Mouse (Mus musculus) cerebellum, adult 11-12 months (tissue): Measurements from ENCODE around the gene Itpr1.

ENCODE experiments used
- DNase-seq: peaks from one replicate; pipeline ENCODE4 v3.0.0; 2022

Itpr1 gene

DNA sequence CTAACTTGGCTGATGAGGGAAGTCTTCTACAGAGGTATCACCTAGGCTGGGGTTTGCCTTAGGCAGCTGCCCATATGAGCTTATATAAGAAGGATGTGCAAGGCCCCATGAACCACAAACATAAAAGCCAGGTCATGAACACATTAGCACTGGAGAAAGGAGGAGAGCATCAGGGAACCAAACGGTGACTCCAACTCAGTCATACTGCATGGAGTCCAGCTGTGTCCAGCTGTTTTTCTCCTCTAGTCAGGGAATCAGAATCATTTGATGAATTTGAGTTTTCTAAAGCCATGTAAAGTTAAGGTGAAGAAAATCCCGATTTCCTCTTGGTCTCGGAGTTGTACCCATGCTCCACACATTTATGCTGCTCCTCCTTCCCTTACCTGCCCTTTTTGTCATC, 69.7 kb downstream of the Itpr1 start:
- DNase-seq: no peak

DNA sequence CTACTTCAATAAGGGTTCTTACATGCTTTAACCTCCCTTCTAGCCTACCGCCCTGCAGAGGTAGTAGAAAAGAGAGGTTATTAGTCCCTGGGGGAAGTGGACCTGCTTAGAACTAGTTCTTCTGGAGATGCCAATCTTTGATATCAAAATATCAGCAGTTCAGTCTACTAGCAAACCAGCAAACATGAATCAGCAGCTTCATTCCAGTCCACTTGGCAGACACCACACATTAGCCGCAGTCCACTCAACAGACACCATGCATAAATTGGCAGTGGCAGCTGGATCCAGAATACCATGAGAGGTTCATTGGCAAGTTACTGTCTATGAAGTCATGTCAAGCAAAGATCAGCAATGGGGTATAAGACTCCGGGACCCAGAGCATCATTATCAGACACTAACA, 71.8 kb downstream of the Itpr1 start:
- DNase-seq: no peak

DNA sequence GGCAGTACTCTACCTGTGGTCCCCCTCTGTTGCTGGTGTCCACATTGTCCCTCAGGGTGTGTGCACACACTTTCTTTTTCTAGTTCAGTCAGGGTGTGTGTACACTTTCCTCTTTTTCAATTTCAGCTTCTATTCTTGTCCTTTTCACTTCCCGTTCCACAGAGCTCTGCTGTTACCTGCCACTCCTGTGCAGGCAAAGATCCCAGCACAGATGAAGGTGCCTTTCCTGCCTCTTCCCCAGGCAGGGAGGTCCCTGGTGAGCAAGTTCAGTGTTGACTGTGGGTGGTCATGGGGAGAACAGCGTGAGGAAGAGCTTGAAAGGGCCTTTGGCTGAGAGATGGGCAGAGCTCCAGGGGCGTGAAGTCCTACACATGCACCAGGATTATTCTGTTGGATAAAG, 76.1 kb downstream of the Itpr1 start:
- DNase-seq: no peak

DNA sequence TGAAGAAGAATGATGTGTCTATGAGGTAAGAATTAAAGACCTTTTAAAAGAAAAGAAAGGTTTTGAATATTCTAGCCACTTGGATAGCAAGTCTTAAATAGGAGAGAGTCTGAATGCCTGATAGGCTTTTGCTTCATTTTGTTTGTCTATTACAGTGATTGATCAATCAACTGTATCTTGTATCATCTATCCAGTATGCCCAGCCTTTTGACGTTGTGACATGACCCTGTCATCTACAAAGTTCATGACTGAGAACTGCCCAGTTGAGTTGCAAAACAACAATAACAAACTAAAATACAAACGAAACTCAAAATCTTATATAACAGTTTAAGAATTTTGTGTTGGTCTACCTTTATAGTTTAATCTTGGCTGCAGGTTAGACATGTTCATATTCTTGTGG, 78.1 kb downstream of the Itpr1 start:
- DNase-seq: no peak

DNA sequence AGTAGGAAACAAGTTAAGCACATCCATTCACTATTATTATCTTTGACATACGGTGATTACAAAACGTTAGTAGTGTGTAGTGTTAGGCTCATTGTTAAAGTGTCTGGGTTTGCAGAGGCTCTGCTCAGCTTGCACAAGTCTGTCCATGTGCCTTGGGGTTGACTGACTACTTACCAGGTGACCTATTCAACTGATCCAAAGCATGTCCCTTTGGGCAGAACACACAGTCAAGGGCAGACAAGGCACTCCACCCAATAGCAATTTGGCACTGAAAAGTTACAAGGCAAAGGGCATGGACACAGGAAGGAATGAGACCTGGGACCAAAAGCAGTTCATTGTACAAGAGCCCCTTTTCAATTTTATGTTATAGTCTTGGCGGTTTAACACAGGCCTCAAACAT, 78.7 kb downstream of the Itpr1 start:
- no peak for DNase-seq

DNA sequence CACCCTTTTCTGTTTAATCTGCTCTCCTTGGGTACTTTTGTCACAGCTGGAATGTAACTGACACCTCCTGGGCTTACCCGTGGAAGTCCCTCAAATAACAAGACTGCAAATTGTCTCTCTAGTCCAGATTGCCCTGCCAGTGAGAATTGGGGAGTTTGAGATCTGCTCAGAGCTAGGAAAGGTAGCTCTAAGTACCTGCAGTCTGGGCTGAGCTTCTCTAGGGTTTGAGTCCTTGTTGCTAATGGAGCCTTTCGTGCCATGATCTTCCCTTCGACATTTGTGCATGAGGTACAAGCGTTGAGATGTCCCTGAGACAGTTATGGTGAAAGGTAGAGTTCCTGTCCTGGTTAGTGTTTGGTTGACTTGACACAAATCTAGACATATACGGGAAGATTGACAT, 89.0 kb downstream of the Itpr1 start:
- DNase-seq: no peak

DNA sequence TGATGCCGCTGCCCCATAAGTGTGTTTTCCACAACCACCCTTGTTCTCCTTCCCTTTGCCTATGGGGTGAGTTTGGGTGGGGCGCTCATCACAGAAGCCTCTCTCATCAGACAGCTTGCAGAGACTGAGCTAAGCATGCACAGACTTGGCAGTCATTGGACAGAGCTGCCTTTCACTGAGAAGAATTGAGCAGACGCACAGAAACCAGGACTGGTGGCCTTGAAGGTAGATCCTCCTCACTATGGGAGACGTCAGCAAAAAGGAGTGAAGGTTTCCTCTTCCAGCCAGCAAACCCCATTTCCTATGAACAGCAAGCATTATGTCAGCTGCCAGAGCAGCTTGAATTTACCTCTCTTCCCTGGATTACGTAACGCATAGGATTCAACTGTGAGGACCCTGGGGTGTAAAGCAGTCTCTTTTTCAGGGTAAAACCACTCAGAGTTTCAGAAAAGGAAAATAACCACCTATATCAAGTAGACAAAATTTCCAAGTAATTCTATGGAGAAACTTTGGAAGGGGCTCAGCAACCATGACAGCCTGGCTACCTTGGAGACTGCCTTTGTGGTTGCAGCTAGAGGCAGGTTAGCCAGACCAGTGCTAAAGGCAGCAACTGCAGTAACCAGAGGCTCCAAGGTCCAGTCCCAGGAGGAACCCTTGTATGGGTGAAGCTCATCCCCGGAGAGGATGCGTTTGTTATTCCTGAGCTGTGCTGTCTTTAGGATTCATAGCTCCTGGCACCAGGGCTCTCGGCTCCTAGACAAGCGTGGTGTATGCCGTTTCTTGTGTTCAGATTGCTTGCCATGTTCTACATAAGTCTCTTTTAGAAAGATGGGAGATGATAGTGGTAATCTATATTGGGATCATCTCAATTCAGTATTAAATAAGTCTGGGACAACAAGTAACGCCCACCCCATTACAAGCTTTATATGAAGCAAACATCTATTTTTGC, 91.0 kb downstream of the Itpr1 start:
- no peak for DNase-seq

DNA sequence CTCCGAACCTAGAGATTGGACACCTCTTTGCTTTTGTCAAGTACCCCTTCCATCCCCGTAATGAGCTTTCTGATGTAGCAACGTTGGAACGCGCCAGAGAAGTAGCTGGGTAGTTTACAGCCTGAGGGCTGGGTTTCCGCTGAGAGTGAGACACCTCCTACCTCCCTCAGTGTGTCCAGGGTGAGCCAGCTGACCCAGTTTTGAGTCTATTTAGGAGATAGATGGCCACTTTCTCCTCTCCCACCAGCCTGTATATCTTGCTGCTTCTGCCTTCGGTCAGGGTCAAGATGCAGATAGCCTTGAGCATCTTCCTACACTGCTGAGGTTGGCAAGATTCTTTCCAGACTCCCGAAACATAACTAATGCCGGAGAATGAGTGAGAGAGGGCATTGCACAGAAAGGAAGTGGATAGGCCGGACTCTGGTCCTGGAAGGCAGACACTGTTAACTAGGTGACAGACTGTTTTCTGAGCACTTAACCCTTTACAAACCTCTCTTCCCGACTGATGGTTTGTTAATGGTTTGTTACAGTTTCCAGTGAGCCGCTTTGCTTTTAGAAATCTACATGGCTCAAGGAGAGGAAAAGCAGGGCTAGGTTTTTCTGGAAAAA, 92.4 kb downstream of the Itpr1 start:
- DNase-seq: peak; percentile 19

DNA sequence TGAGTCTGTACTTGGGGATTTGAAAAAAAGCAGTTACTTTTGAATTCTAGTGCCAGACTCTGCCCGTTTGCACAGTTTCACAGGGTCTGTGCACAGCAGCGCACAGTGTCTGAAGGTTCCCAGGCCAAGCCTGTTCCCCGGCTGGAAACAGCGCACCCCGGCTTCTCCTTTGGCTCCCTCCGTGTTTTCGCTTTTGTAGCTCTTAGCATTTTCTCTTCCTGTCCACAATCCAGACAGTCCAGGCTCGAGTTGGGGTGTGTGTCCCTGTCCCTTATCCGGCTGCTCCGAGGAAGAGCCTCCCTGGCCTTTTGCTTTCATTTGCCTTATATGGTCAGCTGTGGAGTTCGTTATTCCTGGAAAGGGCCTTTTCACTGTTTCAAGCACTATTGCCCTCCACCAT, 93.3 kb downstream of the Itpr1 start:
- no peak for DNase-seq

DNA sequence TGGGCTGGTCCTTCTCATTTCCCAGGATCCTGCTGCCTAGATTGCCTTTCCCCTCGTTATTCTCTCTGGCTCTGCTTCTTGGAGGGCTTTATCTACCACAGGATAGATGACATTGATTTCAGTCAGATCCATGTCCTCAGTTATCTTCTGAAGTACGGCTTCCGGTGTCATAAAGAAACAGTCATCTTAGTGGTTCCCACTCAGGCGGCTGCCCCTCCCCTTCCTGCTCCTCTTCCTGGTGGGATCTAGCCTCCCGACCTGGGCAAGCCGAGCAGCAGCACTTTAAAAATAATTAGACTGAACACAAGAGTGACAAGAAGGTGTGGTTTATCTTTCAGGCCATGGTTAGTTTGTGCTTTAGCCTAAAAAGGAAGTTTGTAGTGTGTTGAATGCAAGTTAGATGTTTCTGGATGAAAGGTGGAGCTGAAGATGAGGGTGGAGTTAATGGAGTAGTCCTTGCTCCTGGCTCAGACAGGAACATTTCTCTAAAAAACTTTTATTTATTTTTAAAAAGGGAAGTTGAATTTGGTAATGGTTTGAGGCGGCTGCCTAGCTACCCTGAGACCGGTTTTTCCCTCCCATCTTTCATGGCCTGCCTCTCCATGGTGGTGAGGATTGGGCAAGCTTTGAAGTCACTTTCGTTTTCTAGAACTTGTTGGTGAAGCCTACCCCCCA, 94.2 kb downstream of the Itpr1 start:
- no peak for DNase-seq

DNA sequence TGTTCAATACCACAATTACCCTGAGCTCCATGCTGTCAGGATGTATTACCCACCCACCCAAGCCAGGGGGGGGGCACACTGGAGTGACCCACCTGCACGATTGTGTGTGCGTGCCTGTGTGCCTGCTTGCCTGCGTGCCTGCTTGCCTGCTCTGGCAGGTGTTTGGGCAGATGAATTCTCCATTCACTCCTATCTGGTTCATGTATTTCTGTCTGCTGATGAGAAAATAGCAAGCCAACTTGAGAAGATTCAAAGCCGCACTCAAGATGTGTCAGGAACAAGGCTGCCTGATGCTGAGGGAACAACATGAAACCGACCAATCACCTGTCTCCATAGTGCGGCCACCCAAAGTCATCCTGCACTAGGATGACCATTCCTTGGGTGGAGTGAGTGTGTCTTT, 94.9 kb downstream of the Itpr1 start:
- no peak for DNase-seq

DNA sequence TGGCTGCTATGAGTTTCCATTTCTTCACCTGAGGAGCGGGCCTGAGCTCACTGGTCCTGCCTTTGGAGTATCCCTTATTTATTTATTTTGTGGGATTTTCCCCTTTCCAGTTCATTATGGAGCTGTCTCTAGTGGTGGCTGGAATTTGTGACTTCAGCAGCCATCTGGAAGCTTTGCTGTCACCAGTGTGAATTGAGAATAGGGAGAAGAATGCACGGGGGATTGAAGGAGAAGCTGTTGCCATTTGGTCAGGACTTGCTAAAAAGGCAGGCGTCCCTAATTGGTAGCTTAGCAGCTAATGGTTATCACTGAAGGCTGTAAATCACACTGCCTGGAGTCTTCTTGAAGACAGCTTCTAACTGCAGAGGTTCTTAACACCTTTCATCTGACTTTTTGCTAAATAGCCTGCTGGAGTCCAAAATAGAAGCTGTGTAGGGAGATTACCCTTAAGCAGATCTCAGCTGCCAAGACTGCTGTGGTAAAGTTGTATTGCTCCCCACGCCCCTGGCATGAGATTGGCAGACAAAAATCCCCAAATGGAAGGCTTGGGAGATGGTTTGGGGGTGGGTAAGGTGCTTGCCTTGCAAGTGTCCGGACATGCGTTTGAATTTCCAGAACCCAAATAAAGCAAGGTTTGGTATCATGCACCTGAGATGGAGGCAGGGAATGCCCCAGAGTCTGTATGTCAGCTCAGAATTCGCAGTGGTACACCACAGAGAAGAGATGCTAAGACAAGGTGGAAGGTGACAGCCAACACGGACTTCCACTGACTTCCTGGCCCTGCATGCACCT, 96.7 kb downstream of the Itpr1 start:
- DNase-seq: no peak

DNA sequence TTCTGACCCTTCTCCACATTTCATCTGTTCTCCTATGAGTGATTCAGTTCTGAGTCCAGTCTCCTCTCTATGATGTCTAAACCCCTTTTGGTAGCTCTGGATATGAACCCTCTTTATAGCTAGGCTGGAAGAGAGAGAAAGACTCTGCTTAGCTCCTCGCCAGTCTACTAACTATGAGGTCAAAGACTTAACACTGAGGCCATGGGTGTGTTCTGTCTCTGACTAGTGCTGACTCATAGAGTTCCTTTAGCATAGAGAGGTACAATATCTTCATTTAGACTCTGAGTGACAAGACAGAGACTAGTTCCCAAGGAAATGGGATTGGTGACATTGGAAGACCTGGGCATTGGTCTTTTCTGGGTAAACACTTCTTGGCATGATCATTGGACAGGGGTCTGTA, 100.2 kb downstream of the Itpr1 start:
- no peak for DNase-seq

DNA sequence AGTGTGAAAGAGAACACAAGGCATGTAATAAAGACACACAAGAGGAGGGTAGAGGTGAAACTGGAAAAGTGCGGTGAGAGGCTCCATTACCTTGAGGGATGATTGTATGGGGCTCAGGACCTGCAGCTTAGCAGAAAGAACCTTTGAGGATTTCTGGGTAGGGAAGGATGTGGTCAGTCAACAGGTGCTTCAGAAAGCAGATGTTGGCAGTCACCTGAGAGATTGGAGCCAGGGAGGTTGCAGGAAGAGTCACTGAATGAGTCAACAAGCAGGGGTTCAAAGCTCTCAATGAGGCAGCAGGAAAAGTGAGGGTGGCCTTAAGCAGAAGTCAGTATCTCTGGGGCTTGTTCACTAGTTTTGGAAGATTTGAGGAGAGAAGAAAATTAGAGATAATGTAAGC, 101.1 kb downstream of the Itpr1 start:
- DNase-seq: no peak

DNA sequence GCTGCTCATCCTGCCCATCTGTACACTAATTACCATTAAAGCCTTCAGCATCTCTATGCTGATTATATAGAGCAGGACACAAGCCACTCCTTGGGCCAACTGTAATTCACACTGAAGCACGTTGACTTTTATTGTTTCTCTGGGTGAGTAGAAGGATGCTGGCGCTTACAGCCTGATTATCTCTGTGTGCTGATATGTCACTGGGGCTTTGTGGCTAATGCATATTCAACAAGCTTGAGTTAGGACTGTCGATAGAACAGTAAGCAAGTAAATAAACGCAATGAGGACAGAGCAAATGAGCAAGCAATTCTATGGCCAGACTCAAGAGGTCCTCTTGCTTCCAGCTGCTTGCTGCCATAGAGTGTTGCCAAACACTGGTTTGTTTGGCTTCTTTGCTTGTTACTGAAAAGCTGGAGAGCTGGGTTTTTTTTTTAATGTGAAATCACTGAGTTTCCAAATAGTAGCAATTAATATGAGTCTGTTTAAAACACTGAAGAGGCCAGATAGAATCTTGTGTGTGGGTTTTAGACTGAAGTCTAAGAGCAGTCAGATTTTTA, 103.5 kb downstream of the Itpr1 start:
- DNase-seq: no peak

DNA sequence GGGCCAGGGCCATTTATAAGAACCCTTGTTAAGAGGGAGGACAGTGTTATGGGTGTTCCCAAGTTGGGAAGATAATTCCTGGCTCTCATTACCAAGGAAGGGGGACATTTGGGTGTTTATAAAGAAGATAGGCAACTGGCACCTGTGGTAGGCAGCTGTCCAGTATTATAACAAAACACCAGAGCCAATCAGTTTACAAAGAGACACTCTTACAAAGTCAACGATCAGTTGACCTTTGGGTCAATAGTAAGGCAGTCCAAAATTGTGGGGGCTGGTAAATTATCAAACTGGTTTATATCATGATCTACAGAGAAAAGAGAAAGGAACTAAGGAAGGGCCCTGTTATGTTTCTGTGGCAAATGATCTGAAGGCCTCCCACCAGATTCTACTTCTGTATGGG, 104.1 kb downstream of the Itpr1 start:
- no peak for DNase-seq

DNA sequence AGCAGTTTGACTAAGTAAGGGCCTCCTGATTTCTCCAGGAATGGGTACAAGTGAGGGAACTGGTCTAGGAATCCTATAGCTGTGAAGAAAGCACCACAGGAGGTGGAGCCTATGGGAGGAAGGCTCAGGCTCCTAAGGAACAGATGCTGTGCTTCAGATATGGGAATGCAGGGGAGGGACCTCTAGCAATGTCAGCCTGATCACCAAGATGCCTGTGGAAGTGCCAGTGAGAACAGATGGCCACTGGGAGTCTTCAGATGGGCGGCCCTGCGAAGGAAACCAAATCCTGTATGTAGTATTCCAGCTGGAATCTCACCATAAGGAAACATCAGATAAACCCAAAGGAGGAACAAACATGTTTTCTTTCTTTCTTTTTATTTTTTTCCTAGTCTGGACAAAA, 108.8 kb downstream of the Itpr1 start:
- peak; percentile 46 for DNase-seq

DNA sequence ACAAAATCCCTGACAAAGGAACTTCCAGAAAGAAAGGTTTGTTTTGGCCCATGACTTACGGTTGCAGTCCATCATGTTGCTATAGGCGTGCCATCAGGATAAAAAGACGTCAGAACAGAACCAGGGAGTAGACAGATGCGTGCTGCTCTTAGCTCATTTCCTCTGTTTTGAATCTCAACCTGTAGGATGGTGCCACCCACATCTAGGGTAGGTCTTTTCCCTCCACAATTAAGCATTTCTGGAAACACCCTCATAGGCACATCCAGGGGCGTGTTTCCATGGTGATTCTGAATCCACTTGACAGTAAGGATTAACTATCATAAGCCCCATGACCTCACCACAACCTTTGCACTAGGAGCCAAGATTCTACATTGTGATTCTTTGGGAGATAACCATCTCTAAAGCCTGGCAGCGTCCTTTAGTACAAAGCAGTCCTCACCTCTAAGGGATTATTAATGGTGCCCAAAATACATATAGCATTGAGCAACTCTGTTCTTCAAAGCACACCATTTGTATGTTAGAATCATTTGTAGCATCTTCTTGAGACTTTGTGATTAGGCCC, 111.6 kb downstream of the Itpr1 start:
- DNase-seq: no peak

DNA sequence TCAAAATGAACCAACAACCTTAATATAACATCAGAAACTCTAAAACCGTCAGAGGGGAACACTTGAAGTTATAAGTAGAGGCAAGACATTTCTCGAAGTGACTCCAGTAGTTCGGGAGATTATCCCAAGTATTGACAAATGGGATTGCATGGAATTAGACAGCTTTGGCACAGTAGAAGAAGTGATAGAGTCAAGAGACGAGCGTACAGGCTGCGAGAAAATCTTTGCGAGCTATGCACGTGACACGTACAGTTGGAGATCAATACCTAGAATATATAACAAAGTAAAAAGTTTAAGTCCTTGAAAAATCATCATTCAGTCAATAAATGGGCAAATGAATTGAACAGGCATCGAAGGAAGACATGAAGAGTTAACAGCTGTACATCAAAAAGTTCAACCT, 112.5 kb downstream of the Itpr1 start:
- DNase-seq: no peak

DNA sequence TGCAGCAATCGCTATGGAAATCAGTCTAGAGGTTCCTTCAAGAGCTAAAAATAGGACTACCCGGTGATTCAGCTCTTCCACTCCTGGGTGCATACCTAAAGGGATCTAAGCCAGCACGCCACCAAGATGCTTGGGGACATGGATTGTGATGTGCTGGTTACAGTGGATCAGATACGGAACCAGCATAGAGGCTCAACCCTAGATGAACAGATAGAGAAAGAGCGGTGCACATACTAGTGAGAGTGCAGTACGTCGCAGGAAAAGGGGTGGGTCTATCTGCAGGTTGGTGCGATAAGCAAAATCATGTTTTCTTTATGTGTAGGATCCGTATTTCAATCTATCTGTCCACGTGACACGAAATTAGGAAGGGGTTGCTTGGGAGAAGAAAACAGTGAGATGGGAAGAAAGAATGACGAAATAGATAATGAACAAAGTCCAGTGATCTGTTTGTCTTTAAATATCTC, 113.1 kb downstream of the Itpr1 start:
- no peak for DNase-seq

DNA sequence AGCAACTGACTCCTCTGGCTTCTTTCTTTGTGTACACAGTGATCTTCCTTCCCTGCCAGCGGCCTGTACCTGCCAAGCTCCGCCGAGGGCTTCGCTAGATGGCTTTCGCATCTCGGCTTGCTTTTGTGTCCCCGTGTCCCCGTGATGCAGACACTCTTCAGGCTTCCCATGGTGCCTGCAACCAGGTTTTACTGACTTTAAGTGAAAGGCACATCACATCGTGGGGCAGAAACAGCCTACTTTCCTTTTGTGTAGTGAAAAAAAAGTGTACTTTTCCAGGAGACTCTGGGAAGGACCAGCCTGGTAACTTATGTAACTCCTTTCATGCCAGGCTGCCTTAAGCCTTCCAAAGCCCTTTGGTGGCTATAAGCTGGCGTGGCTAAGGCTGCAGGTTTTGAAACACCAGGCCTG, 113.9 kb downstream of the Itpr1 start:
- DNase-seq: no peak

DNA sequence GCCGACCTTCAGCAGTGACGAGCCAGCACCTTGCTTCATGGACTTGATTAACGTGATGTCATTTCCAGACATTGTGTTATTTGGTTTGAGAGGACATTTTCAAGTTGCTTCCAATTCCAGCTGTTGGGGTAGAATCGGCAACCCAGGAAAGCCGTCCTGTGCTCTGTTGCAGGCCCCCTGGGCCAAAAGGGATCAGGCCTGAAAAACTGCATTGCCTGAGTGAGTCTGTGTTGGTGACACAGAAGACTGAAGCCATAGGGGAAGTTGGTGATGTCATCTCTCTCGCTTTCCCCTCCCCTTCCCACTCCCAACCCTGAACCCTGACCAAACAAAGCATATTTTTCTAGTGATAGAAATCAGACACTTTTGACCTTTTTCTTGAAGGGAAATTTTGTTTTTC, 114.7 kb downstream of the Itpr1 start:
- DNase-seq: no peak
